Mouse (Mus musculus): Measurements from ENCODE around the gene Scnm1.

- peak; percentile 44 for TF ChIP-seq CTCF (IDR thresholded peaks at IDR 0.05; ENCODE audit: low read depth)
- peak; percentile 73 for TF ChIP-seq EP300 (IDR thresholded peaks at IDR 0.05; ENCODE audit: low read depth)
These were observed at the start of gene Scnm1, which contains the start of gene Lysmd1 for GRCm38 (mm10) chr3:95133680-95134101.
